Mouse (Mus musculus) MEL (cell line): ENCODE measurements around the gene Ccm2. TPM values are rescaled to one million over a fixed set of nuclear protein-coding genes. Genes with fewer than 3 reads are reported as not detected.
A peak's percentile ranks its signal among the peaks of the same experiment; 100 is the strongest.

Experiments used
- DNase-seq: peaks from one replicate; pipeline ENCODE4 v3.0.0; 2011; ENCODE audit warnings: low read depth, low spot score
- H3K27ac ChIP-seq: 2 replicates; pipeline ENCODE4 v1.5.1; 2012; ENCODE audit warnings: low read depth, mild to moderate bottlenecking, control low read depth, low read length, moderate library complexity; ENCODE audit not compliant: control insufficient read depth
- H3K27me3 ChIP-seq, 2 experiments: fragments of 150-350 bp in 1 of 2; sonication (generic) in 1 of 2; 2 replicates each; pipeline ENCODE4 v1.6.1; 2012; ENCODE audit warnings: low read length in 2 of 2, mild to moderate bottlenecking in 2 of 2, improper control_type of control experiment in 1 of 2, moderate library complexity in 1 of 2; ENCODE audit not compliant: insufficient read depth in 2 of 2, control insufficient read depth in 1 of 2
- H3K36me3 ChIP-seq, 2 experiments: 2 replicates each; pipeline ENCODE4 v1.6.1; 2012 to 2014; ENCODE audit warnings: low read length in 2 of 2, improper control_type of control experiment in 1 of 2, inconsistent platforms in 1 of 2, mild to moderate bottlenecking in 1 of 2; ENCODE audit not compliant: insufficient read depth in 2 of 2, control insufficient read depth in 1 of 2
- H3K4me1 ChIP-seq, 2 experiments: fragments of 150-350 bp in 1 of 2; sonication (generic) in 1 of 2; 2 replicates each; pipeline ENCODE4 v1.6.1; 2012; ENCODE audit warnings: low read length in 2 of 2, improper control_type of control experiment in 1 of 2, mild to moderate bottlenecking in 1 of 2; ENCODE audit not compliant: insufficient read depth in 2 of 2, control insufficient read depth in 1 of 2
- H3K4me3 ChIP-seq, 2 experiments: fragments of 150-350 bp in 1 of 2; sonication (generic) in 1 of 2; 2 replicates each; pipeline ENCODE4 v1.5.1; 2012; ENCODE audit warnings: low read depth in 2 of 2, low read length in 2 of 2, mild to moderate bottlenecking in 2 of 2, moderate library complexity in 2 of 2, control low read depth in 1 of 2, improper control_type of control experiment in 1 of 2; ENCODE audit not compliant: control insufficient read depth in 1 of 2, insufficient read depth in 1 of 2
- H3K79me2 ChIP-seq: 2 replicates; pipeline ENCODE4 v1.6.1; 2012; ENCODE audit warnings: mild to moderate bottlenecking, low read length, moderate library complexity; ENCODE audit not compliant: control insufficient read depth, poor library complexity, insufficient read depth
- H3K9ac ChIP-seq: 2 replicates; pipeline ENCODE4 v1.6.1; 2012; ENCODE audit warnings: low read depth, mild to moderate bottlenecking, control low read depth, low read length, moderate library complexity; ENCODE audit not compliant: control insufficient read depth, poor library complexity, severe bottlenecking
- H3K9me3 ChIP-seq: fragments of 150-350 bp; sonication (generic); replicated peaks from 2 replicates; pipeline ENCODE4 v1.6.1; 2012; ENCODE audit warnings: mild to moderate bottlenecking, low read length, improper control_type of control experiment, moderate library complexity; ENCODE audit not compliant: insufficient read depth
- BHLHE40 ChIP-seq: IDR thresholded peaks from 2 replicates; pipeline ENCODE4 v1.6.1; 2012; ENCODE audit warnings: low read depth, mild to moderate bottlenecking, inconsistent platforms, low read length, improper control_type of control experiment, borderline replicate concordance
- CHD1 ChIP-seq: IDR thresholded peaks from 2 replicates; pipeline ENCODE4 v1.6.1; 2012; ENCODE audit warnings: low read depth, mild to moderate bottlenecking, inconsistent platforms, low read length, improper control_type of control experiment
- CHD2 ChIP-seq: IDR thresholded peaks from 2 replicates; pipeline ENCODE4 v1.6.1; 2011; ENCODE audit warnings: low read length, improper control_type of control experiment
- CTCF ChIP-seq, 3 experiments: IDR thresholded peaks in 2 of 3; conservative IDR thresholded peaks in 1 of 3; 2 replicates each; pipeline ENCODE4 v1.5.1; 2011 to 2012; ENCODE audit warnings: low read length in 3 of 3, low read depth in 2 of 3, mild to moderate bottlenecking in 2 of 3, improper control_type of control experiment in 1 of 3, inconsistent platforms in 1 of 3, mixed read lengths in 1 of 3, moderate library complexity in 1 of 3; ENCODE audit not compliant: control insufficient read depth in 1 of 3, insufficient read depth in 1 of 3, poor library complexity in 1 of 3, severe bottlenecking in 1 of 3
- E2F4 ChIP-seq: IDR thresholded peaks from 2 replicates; pipeline ENCODE4 v1.6.1; 2011; ENCODE audit warnings: low read depth, low read length, improper control_type of control experiment, borderline replicate concordance
- EP300 ChIP-seq, 2 experiments: IDR thresholded peaks; 2 replicates each; pipeline ENCODE4 v1.6.1; 2011; ENCODE audit warnings: improper control_type of control experiment in 2 of 2, low read length in 2 of 2, low read depth in 1 of 2, mild to moderate bottlenecking in 1 of 2
- ETS1 ChIP-seq: IDR thresholded peaks from 2 replicates; pipeline ENCODE4 v1.6.1; 2012; ENCODE audit warnings: low read depth, mild to moderate bottlenecking, inconsistent platforms, low read length, improper control_type of control experiment, moderate library complexity
- GABPA ChIP-seq: IDR thresholded peaks from 2 replicates; pipeline ENCODE4 v1.6.1; 2012; ENCODE audit warnings: low read depth, mild to moderate bottlenecking, inconsistent platforms, low read length, improper control_type of control experiment, moderate library complexity
- GATA1 ChIP-seq: IDR thresholded peaks from 2 replicates; pipeline ENCODE4 v1.6.1; 2011; ENCODE audit warnings: low read depth, low read length, improper control_type of control experiment
- HCFC1 ChIP-seq: IDR thresholded peaks from 2 replicates; pipeline ENCODE4 v1.6.1; 2012; ENCODE audit warnings: low read depth, mild to moderate bottlenecking, inconsistent platforms, low read length, improper control_type of control experiment, moderate library complexity
- JUND ChIP-seq: IDR thresholded peaks from 2 replicates; pipeline ENCODE4 v1.6.1; 2011; ENCODE audit warnings: low read depth, mild to moderate bottlenecking, improper control_type of control experiment, low read length
- KAT2A ChIP-seq: conservative IDR thresholded peaks from 2 replicates; pipeline ENCODE4 v1.6.1; 2012; ENCODE audit warnings: low read depth, low read length, improper control_type of control experiment, inconsistent platforms
- MAX ChIP-seq: IDR thresholded peaks from 2 replicates; pipeline ENCODE4 v1.6.1; 2011; ENCODE audit warnings: low read length, improper control_type of control experiment
- MAZ ChIP-seq: IDR thresholded peaks from 2 replicates; pipeline ENCODE4 v1.6.1; 2012; ENCODE audit warnings: low read depth, mild to moderate bottlenecking, inconsistent platforms, low read length, improper control_type of control experiment
- MEF2A ChIP-seq: IDR thresholded peaks from 2 replicates; pipeline ENCODE4 v1.6.1; 2014; ENCODE audit warnings: low read depth, mild to moderate bottlenecking, inconsistent platforms, low read length, improper control_type of control experiment; ENCODE audit not compliant: poor library complexity, insufficient replicate concordance, severe bottlenecking; ENCODE audit errors: extremely low read depth
- MYB ChIP-seq: IDR thresholded peaks from 2 replicates; pipeline ENCODE4 v1.6.1; 2011; ENCODE audit warnings: mild to moderate bottlenecking, low read depth, low read length, improper control_type of control experiment
- NELFE ChIP-seq: IDR thresholded peaks from 2 replicates; pipeline ENCODE4 v1.6.1; 2011; ENCODE audit warnings: low read depth, low read length, improper control_type of control experiment
- NRF1 ChIP-seq: IDR thresholded peaks from 2 replicates; pipeline ENCODE4 v1.6.1; 2014; ENCODE audit warnings: low read depth, mild to moderate bottlenecking, inconsistent platforms, low read length, improper control_type of control experiment, moderate library complexity; ENCODE audit not compliant: poor library complexity, insufficient read depth, severe bottlenecking
- POLR2A ChIP-seq, 2 experiments: IDR thresholded peaks; 2 replicates each; pipeline ENCODE4 v1.6.1; 2011 to 2012; ENCODE audit warnings: low read length in 2 of 2, mild to moderate bottlenecking in 2 of 2, control low read depth in 1 of 2, improper control_type of control experiment in 1 of 2, low read depth in 1 of 2, moderate library complexity in 1 of 2; ENCODE audit not compliant: control insufficient read depth in 1 of 2, insufficient read depth in 1 of 2, poor library complexity in 1 of 2
- POLR2AphosphoS2 ChIP-seq: IDR thresholded peaks from 2 replicates; pipeline ENCODE4 v1.6.1; 2011; ENCODE audit warnings: low read length, improper control_type of control experiment
- POLR2AphosphoS5 ChIP-seq: IDR thresholded peaks from 2 replicates; pipeline ENCODE4 v1.6.1; 2012; ENCODE audit warnings: low read depth, borderline replicate concordance, mild to moderate bottlenecking, inconsistent platforms, low read length, moderate library complexity, mixed read lengths
- RAD21 ChIP-seq: IDR thresholded peaks from 2 replicates; pipeline ENCODE4 v1.6.1; 2011; ENCODE audit warnings: mild to moderate bottlenecking, low read depth, low read length, improper control_type of control experiment
- RCOR1 ChIP-seq: IDR thresholded peaks from 2 replicates; pipeline ENCODE4 v1.6.1; 2012; ENCODE audit warnings: low read depth, mild to moderate bottlenecking, inconsistent platforms, low read length, improper control_type of control experiment
- SIN3A ChIP-seq: IDR thresholded peaks from 2 replicates; pipeline ENCODE4 v1.6.1; 2012; ENCODE audit warnings: low read length, improper control_type of control experiment, inconsistent platforms
- SMC3 ChIP-seq: IDR thresholded peaks from 2 replicates; pipeline ENCODE4 v1.6.1; 2011; ENCODE audit warnings: low read depth, low read length, improper control_type of control experiment
- TCF12 ChIP-seq: IDR thresholded peaks from 2 replicates; pipeline ENCODE4 v1.6.1; 2014; ENCODE audit warnings: low read depth, mild to moderate bottlenecking, inconsistent platforms, low read length, improper control_type of control experiment, moderate library complexity
- UBTF ChIP-seq: IDR thresholded peaks from 2 replicates; pipeline ENCODE4 v1.6.1; 2012; ENCODE audit warnings: low read depth, mild to moderate bottlenecking, inconsistent platforms, low read length, improper control_type of control experiment, moderate library complexity, borderline replicate concordance; ENCODE audit not compliant: insufficient read depth
- USF2 ChIP-seq, 2 experiments: IDR thresholded peaks; 2 replicates each; pipeline ENCODE4 v1.6.1; 2011 to 2012; ENCODE audit warnings: improper control_type of control experiment in 2 of 2, low read length in 2 of 2, borderline replicate concordance in 1 of 2, inconsistent platforms in 1 of 2, low read depth in 1 of 2, mild to moderate bottlenecking in 1 of 2; ENCODE audit not compliant: insufficient read depth in 1 of 2
- ZC3H11A ChIP-seq: IDR thresholded peaks from 2 replicates; pipeline ENCODE4 v1.6.1; 2012; ENCODE audit warnings: low read depth, mild to moderate bottlenecking, inconsistent platforms, low read length, improper control_type of control experiment
- ZKSCAN1 ChIP-seq: IDR thresholded peaks from 2 replicates; pipeline ENCODE4 v1.6.1; 2012; ENCODE audit warnings: low read depth, mild to moderate bottlenecking, inconsistent platforms, low read length, improper control_type of control experiment, moderate library complexity
- ZMIZ1 ChIP-seq: IDR thresholded peaks from 2 replicates; pipeline ENCODE4 v1.6.1; 2012; ENCODE audit warnings: low read depth, mild to moderate bottlenecking, inconsistent platforms, low read length, improper control_type of control experiment, moderate library complexity
- ZNF384 ChIP-seq: IDR thresholded peaks from 2 replicates; pipeline ENCODE4 v1.6.1; 2012; ENCODE audit warnings: low read depth, mild to moderate bottlenecking, inconsistent platforms, low read length, improper control_type of control experiment
- polyA plus RNA-seq, 2 experiments: library from polyadenylated mRNA; stranded (reverse) in 1 of 2; unstranded in 1 of 2; fragments of >175 nt in 1 of 2; fragments of >200 nt in 1 of 2; gene quantifications; 2 replicates each; pipeline versions ENCODE4 v1.2.1 to v1.2.4; 2012; ENCODE audit warnings: low replicate concordance in 2 of 2, low read depth in 1 of 2; ENCODE audit not compliant: insufficient read length in 2 of 2, insufficient read depth in 1 of 2, missing spikeins in 1 of 2
- total RNA-seq: library from RNA; depleted of rRNA; stranded (reverse); fragments of 300-350 nt; gene quantifications from 2 replicates; pipeline ENCODE4 v1.2.3, GENCODE M21; 2012

Gene Ccm2
- total and polyA plus RNA-seq, 3 experiments: 49.2 to 66.4 TPM; not detected in 1

DNA sequence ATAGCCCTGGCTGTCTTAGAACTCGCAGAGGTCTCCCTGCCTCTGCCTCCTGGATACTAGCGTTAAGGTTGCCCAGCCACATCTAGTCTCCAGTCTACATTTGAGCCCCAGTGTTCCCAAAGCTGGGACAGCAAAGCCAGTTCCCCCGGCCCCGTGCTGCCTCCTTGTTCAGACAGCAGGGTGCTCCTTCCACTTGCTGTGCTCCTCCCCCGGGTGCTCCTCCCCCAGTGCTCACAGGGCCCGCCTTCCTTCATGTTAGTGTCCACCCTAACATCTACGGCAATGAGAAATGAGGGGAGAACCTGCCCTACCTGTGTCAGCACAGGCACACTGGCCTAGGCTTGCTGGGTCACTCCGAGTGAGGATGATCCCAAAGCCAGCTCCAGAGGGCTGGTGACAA, 39.1 kb downstream of the Ccm2 start:
- peak overlapping the region; percentile 74; the same call in 1 of the 2 replicates for H3K27ac ChIP-seq
- H3K79me2 ChIP-seq: no peaks in the 10 kb centered on the region
- DNase-seq: no peak
- H3K36me3 ChIP-seq: peaks cover 17 to 23% of the 10 kb centered on the region in 2 experiments
- TF ChIP-seq SIN3A: no peak
- no peaks in the 10 kb centered on the region for H3K27me3 ChIP-seq
- no peaks in the 10 kb centered on the region for H3K9me3 ChIP-seq
- no peak overlapping the region for H3K9ac ChIP-seq
- H3K4me1 ChIP-seq: peaks cover 10 to 28% of the 10 kb centered on the region in 2 experiments
- H3K4me3 ChIP-seq: no peak overlapping the region

DNA sequence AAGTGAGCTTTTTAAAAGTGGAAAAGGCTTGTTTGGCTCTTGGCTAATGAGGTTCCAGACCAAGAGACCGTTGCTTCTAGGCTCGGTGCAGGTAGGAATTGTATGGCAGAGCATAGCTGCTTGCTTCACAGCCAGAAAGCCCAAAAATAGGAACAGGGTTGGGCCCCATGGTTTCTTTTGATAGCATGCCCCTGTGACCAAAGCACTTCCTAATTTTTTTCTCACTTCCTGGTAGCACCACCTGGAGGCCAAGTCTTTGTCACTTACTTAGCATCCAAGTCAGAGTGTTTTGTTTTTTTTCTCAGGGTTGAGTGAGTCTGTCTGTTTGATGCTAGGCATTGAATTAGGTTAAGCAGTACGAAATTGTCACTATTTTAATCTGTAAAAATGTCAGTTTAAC, 40.0 kb downstream of the Ccm2 start:
- H3K4me1 ChIP-seq: peaks cover 10 to 28% of the 10 kb centered on the region in 2 experiments
- DNase-seq: peak; percentile 91
- no peaks in the 10 kb centered on the region for H3K79me2 ChIP-seq
- no peak overlapping the region for H3K9ac ChIP-seq
- H3K27me3 ChIP-seq: no peaks in the 10 kb centered on the region
- H3K4me3 ChIP-seq: no peak overlapping the region
- H3K9me3 ChIP-seq: no peaks in the 10 kb centered on the region
- peak overlapping the region; percentile 74 for H3K27ac ChIP-seq
- H3K36me3 ChIP-seq: peaks cover 18 to 27% of the 10 kb centered on the region in 2 experiments
- no peak for TF ChIP-seq ZMIZ1
- TF ChIP-seq CTCF (IDR thresholded peaks at IDR 0.05 in 2 of 3, conservative IDR thresholded peaks at IDR 0.05 in 1 of 3; ENCODE audit: control insufficient read depth in 1 of 3, insufficient read depth in 1 of 3, low read depth in 2 of 3, low read length in 3 of 3, poor library complexity in 1 of 3, severe bottlenecking in 1 of 3): peak in 2 of 3 experiments; percentile 24 to 68; a peak in 3 of 6 replicates
- peak; percentile 70 for TF ChIP-seq TCF12
- no peak for TF ChIP-seq MAZ
- no peak for TF ChIP-seq GABPA
- peak; percentile 76 for TF ChIP-seq SMC3
- peak; percentile 62; the same call in 1 of the 2 replicates for TF ChIP-seq HCFC1
- TF ChIP-seq POLR2AphosphoS2: no peak
- TF ChIP-seq UBTF: no peak
- no peak for TF ChIP-seq JUND
- peak; percentile 63 for TF ChIP-seq RAD21
- TF ChIP-seq MAX: peak; percentile 28; the same call in 1 of the 2 replicates
- no peak for TF ChIP-seq MYB
- TF ChIP-seq ZC3H11A: no peak; the same call in 1 of the 2 replicates
- peak; percentile 56; the same call in 1 of the 2 replicates for TF ChIP-seq RCOR1
- no peak for TF ChIP-seq USF2 (IDR thresholded peaks at IDR 0.05; ENCODE audit: borderline replicate concordance in 1 of 2, insufficient read depth in 1 of 2, low read depth in 1 of 2, low read length in 2 of 2)
- no peak for TF ChIP-seq POLR2A (IDR thresholded peaks at IDR 0.05; ENCODE audit: control insufficient read depth in 1 of 2, insufficient read depth in 1 of 2, low read depth in 1 of 2, low read length in 2 of 2, poor library complexity in 1 of 2)
- peak; percentile 83 to 88; a peak in 3 of 4 replicates for TF ChIP-seq EP300 (IDR thresholded peaks at IDR 0.05; ENCODE audit: low read depth in 1 of 2, low read length in 2 of 2)
- TF ChIP-seq ZKSCAN1: no peak
- no peak for TF ChIP-seq CHD1
- TF ChIP-seq ETS1: peak; percentile 80
- peak; percentile 96 for TF ChIP-seq MEF2A
- TF ChIP-seq CHD2: no peak
- no peak for TF ChIP-seq BHLHE40
- no peak for TF ChIP-seq NRF1
- TF ChIP-seq KAT2A: no peak
- peak; percentile 97 for TF ChIP-seq ZNF384
- TF ChIP-seq NELFE: no peak
- TF ChIP-seq E2F4: no peak
- TF ChIP-seq GATA1: peak; percentile 65; the same call in 1 of the 2 replicates
- TF ChIP-seq POLR2AphosphoS5: no peak
